Mouse (Mus musculus) CH12.LX (cell line): ENCODE data around the gene Plce1.

ENCODE experiments used
- EP300 ChIP-seq: IDR thresholded peaks from 2 replicates; pipeline ENCODE4 v1.6.1; 2011; ENCODE audit warnings: low read length, improper control_type of control experiment
- HCFC1 ChIP-seq: IDR thresholded peaks from 2 replicates; pipeline ENCODE4 v1.6.1; 2012; ENCODE audit warnings: low read depth, mild to moderate bottlenecking, inconsistent platforms, low read length, improper control_type of control experiment
- MAX ChIP-seq: IDR thresholded peaks from 2 replicates; pipeline ENCODE4 v1.6.1; 2011; ENCODE audit warnings: low read length, improper control_type of control experiment
- RCOR1 ChIP-seq: conservative IDR thresholded peaks from 2 replicates; pipeline ENCODE4 v1.6.1; 2012; ENCODE audit warnings: low read depth, mild to moderate bottlenecking, inconsistent platforms, low read length, improper control_type of control experiment
- ZMIZ1 ChIP-seq: IDR thresholded peaks from 2 replicates; pipeline ENCODE4 v1.6.1; 2012; ENCODE audit warnings: low read depth, mild to moderate bottlenecking, inconsistent platforms, low read length, improper control_type of control experiment

GRCm38 (mm10) chr19:38833224-38833623, 352.3 kb downstream of the Plce1 start:
- TF ChIP-seq MAX = no peak
- TF ChIP-seq ZMIZ1 = no peak
- no peak for TF ChIP-seq RCOR1
- TF ChIP-seq HCFC1 = no peak
- TF ChIP-seq EP300 = no peak
